Mouse (Mus musculus) cerebellum, postnatal 4 days (tissue): ENCODE data around the gene Ctdsp2.

Source experiments
- DNase-seq, 2 experiments: peaks; one replicate each; pipeline ENCODE4 v3.0.0; 2022; ENCODE audit warnings: low spot score in 2 of 2, mixed read lengths in 1 of 2

Ctdsp2 gene

GRCm38 (mm10) chr10:126978277-126978994, at the start of gene Ctdsp2:
TSS of gene Ctdsp2 (plus strand) at chr10:126978717.
- DNase-seq = peak; percentile 98 to 99

GRCm38 (mm10) chr10:126928819-126929206, 49.7 kb upstream of the Ctdsp2 start:
- DNase-seq = no peak

GRCm38 (mm10) chr10:126929543-126929942, 49.0 kb upstream of the Ctdsp2 start:
- no peak for DNase-seq

- no peak for DNase-seq
Observed at GRCm38 (mm10) chr10:126930270-126931121, 48.0 kb upstream of the Ctdsp2 start.

GRCm38 (mm10) chr10:126931123-126931759, 47.3 kb upstream of the Ctdsp2 start:
- no peak for DNase-seq

GRCm38 (mm10) chr10:126931760-126932139, 46.8 kb upstream of the Ctdsp2 start:
- no peak for DNase-seq

GRCm38 (mm10) chr10:126934561-126934960, 44.0 kb upstream of the Ctdsp2 start:
- no peak for DNase-seq

- DNase-seq = no peak
Observed at GRCm38 (mm10) chr10:126935121-126935520, 43.4 kb upstream of the Ctdsp2 start.

GRCm38 (mm10) chr10:126935556-126936381, 42.7 kb upstream of the Ctdsp2 start:
- no peak for DNase-seq

GRCm38 (mm10) chr10:126940949-126941348, 37.6 kb upstream of the Ctdsp2 start:
- no peak for DNase-seq

- DNase-seq = no peak
Observed at GRCm38 (mm10) chr10:126945531-126945930, 33.0 kb upstream of the Ctdsp2 start.

GRCm38 (mm10) chr10:126949824-126950223, 28.7 kb upstream of the Ctdsp2 start:
- DNase-seq = no peak

- no peak for DNase-seq
Observed at GRCm38 (mm10) chr10:126950572-126950971, 27.9 kb upstream of the Ctdsp2 start.

- DNase-seq = no peak
Observed at GRCm38 (mm10) chr10:126952375-126952774, 26.1 kb upstream of the Ctdsp2 start.

GRCm38 (mm10) chr10:126953029-126953471, 25.5 kb upstream of the Ctdsp2 start:
- DNase-seq = no peak

GRCm38 (mm10) chr10:126956692-126957358, 21.7 kb upstream of the Ctdsp2 start:
- no peak for DNase-seq

GRCm38 (mm10) chr10:126957359-126958107, 21.0 kb upstream of the Ctdsp2 start:
- peak; percentile 29 to 73 for DNase-seq

- no peak for DNase-seq
Observed at GRCm38 (mm10) chr10:126960496-126960895, 18.0 kb upstream of the Ctdsp2 start.

- DNase-seq = peak in 1 of 2 experiments; percentile 68
Observed at GRCm38 (mm10) chr10:126961757-126962156, 16.8 kb upstream of the Ctdsp2 start.
